Mouse (Mus musculus): ENCODE data around the gene Chpf. TPM values are rescaled to one million over a fixed set of nuclear protein-coding genes. Genes with fewer than 3 reads are reported as not detected.
A peak's percentile ranks its signal among the peaks of the same experiment; 100 is the strongest.

Gene Chpf
- polyA plus RNA-seq, 1 experiment from 2014 or later, result 24.6 TPM

DNA sequence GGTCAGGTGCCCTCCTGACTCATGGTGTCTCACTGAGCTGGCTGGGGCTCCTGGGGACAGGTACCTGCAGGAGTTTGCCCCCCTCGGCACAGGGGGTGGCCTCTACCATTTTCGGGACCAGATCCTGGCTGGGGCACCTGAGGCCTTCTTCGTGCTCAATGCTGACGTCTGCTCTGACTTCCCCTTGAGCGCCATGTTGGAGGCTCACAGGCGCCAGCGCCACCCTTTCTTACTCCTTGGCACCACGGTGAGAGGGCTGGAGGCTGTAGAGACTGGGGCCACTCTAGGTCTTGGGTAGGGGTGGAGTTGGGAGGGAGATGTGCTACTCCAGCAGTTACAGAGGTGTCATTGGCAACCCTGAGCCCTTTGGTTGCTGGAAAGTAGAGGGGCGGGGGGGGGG lies 40.3 kb downstream of the Chpf start:
- H3K9me3 ChIP-seq (ENCODE audit: control insufficient read depth, low read length), result no peaks in the 10 kb centered on the region
- no peaks in the 10 kb centered on the region for H3K27me3 ChIP-seq (ENCODE audit: control insufficient read depth, insufficient read depth, low read length)
- TF ChIP-seq CTCF (IDR thresholded peaks at IDR 0.05; ENCODE audit: low read depth), result no peak
- no peak for TF ChIP-seq EP300 (optimal IDR thresholded peaks at IDR 0.05)
- H3K36me3 ChIP-seq (ENCODE audit: control insufficient read depth, insufficient read depth, low read length), result peaks cover 13% of the 10 kb centered on the region
- H3K4me3 ChIP-seq (ENCODE audit: low read depth, low read length), result no peak overlapping the region
- no peak overlapping the region for H3K4me2 ChIP-seq (replicated peaks; ENCODE audit: low read depth)
- H3K4me1 ChIP-seq (replicated peaks; ENCODE audit: control insufficient read depth, insufficient read depth), result peaks cover 5% of the 10 kb centered on the region; the same call in 1 of the 2 replicates
- DNase-seq (ENCODE audit: low spot score) (no peak), ATAC-seq (ENCODE audit: low FRiP score, low TSS enrichment) (no peak)
- H3K9ac ChIP-seq (ENCODE audit: low read length), result no peak overlapping the region
- 87% methylated on average over 8 of the region's 9 CpGs for WGBS
- H3K27ac ChIP-seq (replicated peaks), result no peak overlapping the region

- ATAC-seq (ENCODE audit: low FRiP score, low TSS enrichment) (peak; percentile 87), DNase-seq (ENCODE audit: low spot score) (peak; percentile 87)
- H3K36me3 ChIP-seq (ENCODE audit: control insufficient read depth, insufficient read depth, low read length), result no peaks in the 10 kb centered on the region
- H3K27me3 ChIP-seq (ENCODE audit: control insufficient read depth, insufficient read depth, low read length), result no peaks in the 10 kb centered on the region
- WGBS, result 5% methylated on average over 28 of the region's 28 CpGs
- H3K9ac ChIP-seq (ENCODE audit: low read length), result peak within 1 kb of the TSS; percentile 75
- H3K27ac ChIP-seq (replicated peaks), result peak within 1 kb of the TSS; percentile 79
- peak within 1 kb of the TSS; percentile 67 for H3K4me3 ChIP-seq (ENCODE audit: low read depth, low read length)
- peak within 1 kb of the TSS; percentile 73 for H3K4me2 ChIP-seq (replicated peaks; ENCODE audit: low read depth)
- no peak for TF ChIP-seq EP300 (optimal IDR thresholded peaks at IDR 0.05)
- no peak for TF ChIP-seq CTCF (IDR thresholded peaks at IDR 0.05; ENCODE audit: low read depth)
- H3K9me3 ChIP-seq (ENCODE audit: control insufficient read depth, low read length), result no peaks in the 10 kb centered on the region
- peaks cover 5% of the 10 kb centered on the region; the same call in 1 of the 2 replicates for H3K4me1 ChIP-seq (replicated peaks; ENCODE audit: control insufficient read depth, insufficient read depth)
Observed at GRCm38 (mm10) chr1:75435475-75436328, 43.4 kb downstream of the Chpf start, which contains the start of gene Gmppa. Gene Gmppa, plus strand, starts transcription at chr1:75435930.

DNA sequence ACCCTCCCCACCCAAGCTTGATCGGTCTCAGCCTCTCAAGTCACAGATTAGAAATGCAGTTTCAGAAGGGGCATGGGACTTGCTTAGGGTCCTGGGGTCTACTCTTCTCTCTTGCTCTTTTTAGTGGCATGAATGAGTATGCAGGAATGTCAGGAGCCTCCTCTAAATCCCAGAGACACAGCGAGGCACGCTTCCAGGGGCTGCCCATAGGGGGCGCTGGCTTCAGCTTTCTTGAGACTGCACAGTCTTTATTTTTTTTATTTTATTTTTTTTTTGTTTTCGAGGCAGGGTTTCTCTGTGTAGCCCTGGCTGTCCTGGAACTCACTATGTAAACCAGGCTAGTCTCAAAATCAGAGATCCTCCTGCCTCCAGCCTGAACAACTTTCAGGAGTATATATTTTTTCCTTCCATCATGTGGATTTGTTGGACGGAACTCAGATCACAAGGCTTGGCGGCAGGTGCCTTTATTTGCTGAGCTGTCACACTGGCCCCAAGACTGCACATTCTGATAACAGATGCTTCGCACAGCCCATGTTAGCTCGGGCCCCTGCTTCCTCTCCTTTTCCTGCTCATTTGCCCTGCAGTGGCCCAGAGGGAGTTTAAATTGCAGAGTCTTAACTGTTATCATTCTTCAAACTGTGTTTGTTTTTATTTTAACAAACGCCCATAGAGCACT lies 53.2 kb downstream of the Chpf start:
- no peaks in the 10 kb centered on the region; the same call in 1 of the 2 replicates for H3K36me3 ChIP-seq (ENCODE audit: control insufficient read depth, insufficient read depth, low read length)
- no peak overlapping the region for H3K9ac ChIP-seq (ENCODE audit: low read length)
- ATAC-seq (ENCODE audit: low FRiP score, low TSS enrichment), result no peak
- DNase-seq (ENCODE audit: low spot score), result peak; percentile 76
- H3K9me3 ChIP-seq (ENCODE audit: control insufficient read depth, low read length), result no peaks in the 10 kb centered on the region
- H3K4me2 ChIP-seq (replicated peaks; ENCODE audit: low read depth), result no peak overlapping the region
- no peak overlapping the region for H3K27ac ChIP-seq (replicated peaks)
- no peak overlapping the region for H3K4me3 ChIP-seq (ENCODE audit: low read depth, low read length)
- H3K27me3 ChIP-seq (ENCODE audit: control insufficient read depth, insufficient read depth, low read length), result no peaks in the 10 kb centered on the region
- TF ChIP-seq EP300 (optimal IDR thresholded peaks at IDR 0.05) (no peak), CTCF (IDR thresholded peaks at IDR 0.05; ENCODE audit: low read depth) (peak; percentile 75)
- 29% methylated on average over 10 of the region's 10 CpGs for WGBS
- no peaks in the 10 kb centered on the region for H3K4me1 ChIP-seq (replicated peaks; ENCODE audit: control insufficient read depth, insufficient read depth)

Other genes with a start within 250 kb of the Chpf start
- 0.25 TPM in 1 of 2 replicates, not detected in the other for gene A630095N17Rik, start 247.2 kb downstream of the Chpf start, polyA plus RNA-seq (2015; fragmentation: Nextera tagmentation; extraction: Ambion mirVana)
- 24.2 and 25.8 TPM in 2 replicates for gene Dnajb2, start 242.9 kb downstream of the Chpf start, polyA plus RNA-seq (2015; fragmentation: Nextera tagmentation; extraction: Ambion mirVana)
- 2.3 and 2.5 TPM in 2 replicates for gene Ptprn, start 214.8 kb downstream of the Chpf start, polyA plus RNA-seq (2015; fragmentation: Nextera tagmentation; extraction: Ambion mirVana)
- 7.7 and 8.7 TPM in 2 replicates for gene Resp18, start 200.9 kb downstream of the Chpf start, polyA plus RNA-seq (2015; fragmentation: Nextera tagmentation; extraction: Ambion mirVana)
- gene Dnpep, start 161.3 kb downstream of the Chpf start, polyA plus RNA-seq (2015; fragmentation: Nextera tagmentation; extraction: Ambion mirVana), result 104 and 108 TPM in 2 replicates
- 223 and 291 TPM in 2 replicates for gene Des, start 119.0 kb downstream of the Chpf start, polyA plus RNA-seq (2015; fragmentation: Nextera tagmentation; extraction: Ambion mirVana)
- gene Speg, start 104.0 kb downstream of the Chpf start, polyA plus RNA-seq (2015; fragmentation: Nextera tagmentation; extraction: Ambion mirVana), result 28.8 and 30.0 TPM in 2 replicates
- 85.2 and 98.6 TPM in 2 replicates for gene Gmppa, start 43.4 kb downstream of the Chpf start, polyA plus RNA-seq (2015; fragmentation: Nextera tagmentation; extraction: Ambion mirVana)
- 0.55 and 0.63 TPM in 2 replicates for gene Asic4, start 28.9 kb downstream of the Chpf start, polyA plus RNA-seq (2015; fragmentation: Nextera tagmentation; extraction: Ambion mirVana)
- 1.4 and 1.7 TPM in 2 replicates for gene Tmem198, start 225 bp upstream of the Chpf start, polyA plus RNA-seq (2015; fragmentation: Nextera tagmentation; extraction: Ambion mirVana)
- 17.9 and 21.2 TPM in 2 replicates for gene Obsl1, start 27.1 kb upstream of the Chpf start, polyA plus RNA-seq (2015; fragmentation: Nextera tagmentation; extraction: Ambion mirVana)
- 4.7 and 6.1 TPM in 2 replicates for gene Inha, start 27.8 kb upstream of the Chpf start, polyA plus RNA-seq (2015; fragmentation: Nextera tagmentation; extraction: Ambion mirVana)
- 6.7 and 6.8 TPM in 2 replicates for gene Stk11ip, start 42.2 kb upstream of the Chpf start, polyA plus RNA-seq (2015; fragmentation: Nextera tagmentation; extraction: Ambion mirVana)
- gene Slc4a3, start 67.0 kb upstream of the Chpf start, polyA plus RNA-seq (2015; fragmentation: Nextera tagmentation; extraction: Ambion mirVana), result 7.1 and 7.9 TPM in 2 replicates

Measured in stomach, postnatal 0 days (tissue).